19 mouse cellular contexts compared by ENCODE assay signal in genomic region chr17:88389668-88390461, GRCm38 (mm10). TPM values are rescaled to one million over a fixed set of nuclear protein-coding genes. Genes with fewer than 3 reads are reported as not detected.
DNase-seq lines count a peak whose midpoint lies in the region; ATAC-seq and TF ChIP-seq lines count a peak whose summit lies in the region.
"Had no signal": no experiment of that assay in that cellular context is flagged by ENCODE, and none has a peak within 500 bp of the region (broad histone marks: within the 10 kb centered on the region; RNA-seq: fewer than 3 reads in every experiment).

No protein-coding gene starts in this region.

- H3K27ac ChIP-seq in heart, embryonic 10.5 days = no peak overlapping the region
- H3K27ac ChIP-seq in liver, embryonic 16.5 days (ENCODE audit: low read length) = no peak overlapping the region
- H3K27ac ChIP-seq in liver, embryonic 12.5 days = no peak overlapping the region
- H3K27ac ChIP-seq in stomach, postnatal 0 days (replicated peaks) = no peak overlapping the region
- H3K27ac ChIP-seq in hindbrain, embryonic 12.5 days = no peak overlapping the region
- H3K27ac ChIP-seq: forebrain, embryonic 15.5 days; hindbrain, embryonic 10.5 days; liver, embryonic 13.5 days; neural tube, embryonic 12.5 days had no signal

- H3K27me3 ChIP-seq in heart, embryonic 10.5 days (ENCODE audit: insufficient read depth, poor library complexity, severe bottlenecking) = no peaks in the 10 kb centered on the region
- H3K27me3 ChIP-seq in liver, embryonic 16.5 days (ENCODE audit: control insufficient read depth, insufficient read depth, low read depth, low read length) = no peaks in the 10 kb centered on the region
- H3K27me3 ChIP-seq in liver, embryonic 12.5 days (replicated peaks) = no peaks in the 10 kb centered on the region
- no peaks in the 10 kb centered on the region for H3K27me3 ChIP-seq in stomach, postnatal 0 days (ENCODE audit: control insufficient read depth, insufficient read depth, low read length)
- no peaks in the 10 kb centered on the region for H3K27me3 ChIP-seq in hindbrain, embryonic 12.5 days
- H3K27me3 ChIP-seq: forebrain, embryonic 15.5 days; liver, embryonic 13.5 days; megakaryocyte, embryonic 14.5 days; neural tube, embryonic 12.5 days had no signal

- peaks cover 9% of the 10 kb centered on the region; the same call in 1 of the 2 replicates for H3K4me1 ChIP-seq in heart, embryonic 10.5 days
- H3K4me1 ChIP-seq in liver, embryonic 16.5 days (ENCODE audit: control insufficient read depth, low read depth, low read length) = no peaks in the 10 kb centered on the region
- H3K4me1 ChIP-seq in liver, embryonic 12.5 days = no peaks in the 10 kb centered on the region
- no peaks in the 10 kb centered on the region for H3K4me1 ChIP-seq in stomach, postnatal 0 days (replicated peaks; ENCODE audit: control insufficient read depth, insufficient read depth)
- no peaks in the 10 kb centered on the region for H3K4me1 ChIP-seq in hindbrain, embryonic 12.5 days
- H3K4me1 ChIP-seq: liver, embryonic 13.5 days; megakaryocyte, embryonic 14.5 days; neural tube, embryonic 12.5 days had no signal

- DNase-seq in cerebellum, adult 11-12 months = peak; percentile 48
- DNase-seq in cerebellum, postnatal 36 days = no peak
- DNase-seq in heart, embryonic 10.5 days (ENCODE audit: low spot score) = peak; percentile 54
- no peak for DNase-seq in heart, adult 18-20 months
- no peak for DNase-seq in stomach, postnatal 0 days (ENCODE audit: low spot score)
- DNase-seq: kidney, postnatal 4 days; liver, embryonic 13.5 days; thymus, postnatal 25 days had no signal

- H3K9me3 ChIP-seq in heart, embryonic 10.5 days = no peaks in the 10 kb centered on the region
- no peaks in the 10 kb centered on the region for H3K9me3 ChIP-seq in liver, embryonic 16.5 days (replicated peaks; ENCODE audit: control insufficient read depth, low read length)
- H3K9me3 ChIP-seq in liver, embryonic 12.5 days (replicated peaks) = no peaks in the 10 kb centered on the region
- H3K9me3 ChIP-seq in stomach, postnatal 0 days (ENCODE audit: control insufficient read depth, low read length) = no peaks in the 10 kb centered on the region
- H3K9me3 ChIP-seq in hindbrain, embryonic 12.5 days (replicated peaks) = no peaks in the 10 kb centered on the region
- H3K9me3 ChIP-seq: forebrain, embryonic 15.5 days; G1E; hindbrain, embryonic 10.5 days; liver, embryonic 13.5 days; neural tube, embryonic 12.5 days had no signal

- WGBS in heart, embryonic 10.5 days = 54% methylated on average over 14 of the region's 14 CpGs
- 62% methylated on average over 14 of the region's 14 CpGs for WGBS in liver, embryonic 16.5 days (ENCODE audit: insufficient replicate concordance)
- 69% methylated on average over 14 of the region's 14 CpGs for WGBS in liver, embryonic 12.5 days (ENCODE audit: insufficient replicate concordance)
- WGBS in stomach, postnatal 0 days = 41% methylated on average over 14 of the region's 14 CpGs
- 68% methylated on average over 14 of the region's 14 CpGs for WGBS in hindbrain, embryonic 12.5 days

- TF ChIP-seq EP300 in stomach, postnatal 0 days (optimal IDR thresholded peaks at IDR 0.05) = no peak

- no peak overlapping the region for H3K4me3 ChIP-seq in heart, embryonic 10.5 days
- H3K4me3 ChIP-seq in liver, embryonic 16.5 days (ENCODE audit: low read depth, low read length) = no peak overlapping the region
- no peak overlapping the region for H3K4me3 ChIP-seq in liver, embryonic 12.5 days
- H3K4me3 ChIP-seq in stomach, postnatal 0 days (ENCODE audit: low read depth, low read length) = no peak overlapping the region
- H3K4me3 ChIP-seq in hindbrain, embryonic 12.5 days = no peak overlapping the region
- H3K4me3 ChIP-seq: erythroblast, embryonic 14.5 days; forebrain, embryonic 15.5 days; hindbrain, embryonic 10.5 days; liver, embryonic 13.5 days; megakaryocyte, embryonic 14.5 days; neural tube, embryonic 12.5 days had no signal

- no peak overlapping the region for H3K4me2 ChIP-seq in liver, embryonic 16.5 days (ENCODE audit: low read depth, low read length)
- H3K4me2 ChIP-seq in liver, embryonic 12.5 days = no peak overlapping the region
- no peak overlapping the region for H3K4me2 ChIP-seq in stomach, postnatal 0 days (replicated peaks; ENCODE audit: low read depth)
- no peak overlapping the region for H3K4me2 ChIP-seq in hindbrain, embryonic 12.5 days (replicated peaks)
- H3K4me2 ChIP-seq: forebrain, embryonic 15.5 days; liver, embryonic 13.5 days; neural tube, embryonic 12.5 days had no signal

- no peak overlapping the region for H3K9ac ChIP-seq in liver, embryonic 16.5 days (ENCODE audit: low read depth, low read length)
- no peak overlapping the region for H3K9ac ChIP-seq in liver, embryonic 12.5 days
- no peak overlapping the region for H3K9ac ChIP-seq in stomach, postnatal 0 days (ENCODE audit: low read length)
- H3K9ac ChIP-seq in hindbrain, embryonic 12.5 days = no peak overlapping the region
- H3K9ac ChIP-seq: forebrain, embryonic 15.5 days; liver, embryonic 13.5 days; neural tube, embryonic 12.5 days had no signal

- ATAC-seq in liver, embryonic 16.5 days (ENCODE audit: low read depth) = peak; percentile 30; the same call in 1 of the 2 replicates
- no peak for ATAC-seq in liver, embryonic 12.5 days
- ATAC-seq in stomach, postnatal 0 days (ENCODE audit: low FRiP score, low TSS enrichment) = peak; percentile 35; the same call in 1 of the 2 replicates
- ATAC-seq in hindbrain, embryonic 12.5 days (ENCODE audit: low FRiP score) = no peak
- ATAC-seq: CD4-positive, CD25-positive, alpha-beta regulatory T cell, adult 4 months; forebrain, embryonic 15.5 days; lung, postnatal 0 days had no signal

- no peaks in the 10 kb centered on the region for H3K36me3 ChIP-seq in heart, embryonic 10.5 days
- H3K36me3 ChIP-seq in liver, embryonic 16.5 days (ENCODE audit: control insufficient read depth, insufficient read depth) = no peaks in the 10 kb centered on the region
- H3K36me3 ChIP-seq in liver, embryonic 12.5 days = no peaks in the 10 kb centered on the region
- H3K36me3 ChIP-seq in stomach, postnatal 0 days (ENCODE audit: control insufficient read depth, insufficient read depth, low read length) = no peaks in the 10 kb centered on the region
- no peaks in the 10 kb centered on the region for H3K36me3 ChIP-seq in hindbrain, embryonic 12.5 days
- H3K36me3 ChIP-seq: forebrain, embryonic 15.5 days; G1E; hindbrain, embryonic 10.5 days; liver, embryonic 13.5 days; neural tube, embryonic 12.5 days had no signal

- TF ChIP-seq CTCF in stomach, postnatal 0 days (IDR thresholded peaks at IDR 0.05; ENCODE audit: low read depth) = no peak

RNA-seq across cellular contexts. Expression of gene Foxn2, which starts 50.6 kb away (rescaled TPM):
- 12.7 and 13.5 TPM in 2 replicates for polyA plus RNA-seq in heart, embryonic 10.5 days (2016; fragmentation: Nextera tagmentation; extraction: Ambion mirVana)
- total RNA-seq in heart, adult 18-20 months (2021) = 1 to 10 TPM; 7.4 to 7.9 TPM
- 11.0 and 11.8 TPM in 2 replicates for polyA plus RNA-seq in liver, embryonic 16.5 days (2015; fragmentation: Nextera tagmentation; extraction: Ambion mirVana)
- polyA plus RNA-seq in liver, embryonic 12.5 days (2016; fragmentation: Nextera tagmentation; extraction: Ambion mirVana) = 17.5 and 18.5 TPM in 2 replicates
- polyA plus RNA-seq in stomach, postnatal 0 days (2015; fragmentation: Nextera tagmentation; extraction: Ambion mirVana) = 8.2 and 8.6 TPM in 2 replicates
- polyA plus RNA-seq in hindbrain, embryonic 12.5 days (2016; fragmentation: Nextera tagmentation; extraction: Ambion mirVana) = 13.4 and 15.2 TPM in 2 replicates

Comparison
In these comparisons a context has a peak if more than half of its experiments do, and no peak if none do; other contexts are left out.
1. DNase-seq: peak in cerebellum, adult 11-12 months (single experiment) and heart, embryonic 10.5 days (single experiment); none in cerebellum, postnatal 36 days (0 of 2), heart, adult 18-20 months (0 of 2) and stomach, postnatal 0 days (single experiment).
2. ATAC-seq: peak in liver, embryonic 16.5 days (single experiment) and stomach, postnatal 0 days (single experiment); none in liver, embryonic 12.5 days (single experiment) and hindbrain, embryonic 12.5 days (single experiment).